ENCODE assay signal across 28 mouse cellular contexts in genomic region chr2:34038982-34039381, GRCm38 (mm10).
DNase-seq lines count a peak whose midpoint lies in the region; ATAC-seq and TF ChIP-seq lines count a peak whose summit lies in the region.
"Had no signal": no experiment of that assay in that cellular context is flagged by ENCODE, and none has a peak within 500 bp of the region (broad histone marks: within the 10 kb centered on the region; RNA-seq: fewer than 3 reads in every experiment).

No protein-coding gene starts in this region.

- peaks cover under 1% of the 10 kb centered on the region; the same call in 1 of the 2 replicates for H3K4me1 ChIP-seq in hindbrain, embryonic 14.5 days (replicated peaks; ENCODE audit: control insufficient read depth, insufficient read depth, low read length)
- no peaks in the 10 kb centered on the region for H3K4me1 ChIP-seq in hindbrain, postnatal 0 days (ENCODE audit: insufficient read depth, low read length)
- H3K4me1 ChIP-seq in embryonic facial prominence, embryonic 10.5 days, result peaks cover 19% of the 10 kb centered on the region
- peaks cover 9% of the 10 kb centered on the region; the same call in 1 of the 2 replicates for H3K4me1 ChIP-seq in hindbrain, embryonic 15.5 days (replicated peaks)
- H3K4me1 ChIP-seq in midbrain, embryonic 16.5 days (ENCODE audit: control insufficient read depth, insufficient read depth, low read length), result peaks cover 2% of the 10 kb centered on the region; the same call in 1 of the 2 replicates
- H3K4me1 ChIP-seq in kidney, embryonic 14.5 days (ENCODE audit: control insufficient read depth, insufficient read depth, low read length), result 0 out of 2 replicates have a peak, but pooled peaks cover 3% of the 10 kb centered on the region
- H3K4me1 ChIP-seq: forebrain, embryonic 12.5 days; liver, embryonic 12.5 days had no signal

- no peak for TF ChIP-seq CTCF in hindbrain, postnatal 0 days (IDR thresholded peaks at IDR 0.05; ENCODE audit: low read depth)

- peak overlapping the region; percentile 52; the same call in 1 of the 2 replicates for H3K27ac ChIP-seq in hindbrain, embryonic 14.5 days
- H3K27ac ChIP-seq in hindbrain, postnatal 0 days, result no peak overlapping the region
- H3K27ac ChIP-seq in embryonic facial prominence, embryonic 10.5 days (replicated peaks), result 0 out of 2 replicates have a peak overlapping the region, but pooled peaks have one; percentile 45
- peak overlapping the region; percentile 29; the same call in 1 of the 2 replicates for H3K27ac ChIP-seq in hindbrain, embryonic 15.5 days (replicated peaks)
- 0 out of 2 replicates have a peak overlapping the region, but pooled peaks have one; percentile 39 for H3K27ac ChIP-seq in midbrain, embryonic 16.5 days (ENCODE audit: low read length)
- H3K27ac ChIP-seq in kidney, embryonic 14.5 days (ENCODE audit: low read depth, low read length), result no peak overlapping the region
- H3K27ac ChIP-seq: forebrain, embryonic 12.5 days; gastrocnemius, adult 2 months; liver, embryonic 12.5 days; neural tube, embryonic 15.5 days had no signal

- no peaks in the 10 kb centered on the region for H3K27me3 ChIP-seq in hindbrain, embryonic 14.5 days (ENCODE audit: control insufficient read depth, insufficient read depth, low read length)
- H3K27me3 ChIP-seq in hindbrain, postnatal 0 days (ENCODE audit: insufficient read depth, low read length), result no peaks in the 10 kb centered on the region
- H3K27me3 ChIP-seq in embryonic facial prominence, embryonic 10.5 days (replicated peaks; ENCODE audit: low read depth, poor library complexity, severe bottlenecking), result 0 out of 2 replicates have a peak, but pooled peaks cover 6% of the 10 kb centered on the region
- H3K27me3 ChIP-seq in hindbrain, embryonic 15.5 days, result no peaks in the 10 kb centered on the region
- no peaks in the 10 kb centered on the region for H3K27me3 ChIP-seq in midbrain, embryonic 16.5 days (ENCODE audit: control insufficient read depth, insufficient read depth, low read depth, low read length)
- no peaks in the 10 kb centered on the region; the same call in 1 of the 2 replicates for H3K27me3 ChIP-seq in kidney, embryonic 14.5 days (ENCODE audit: control insufficient read depth, insufficient read depth, low read length)
- H3K27me3 ChIP-seq: liver, embryonic 12.5 days; neural tube, embryonic 15.5 days had no signal

- WGBS in hindbrain, embryonic 14.5 days, result 62% methylated on average over 8 of the region's 8 CpGs
- 63% methylated on average over 8 of the region's 8 CpGs for WGBS in hindbrain, postnatal 0 days
- WGBS in embryonic facial prominence, embryonic 10.5 days, result 48% methylated on average over 8 of the region's 8 CpGs
- 50% methylated on average over 8 of the region's 8 CpGs for WGBS in hindbrain, embryonic 15.5 days
- 46% methylated on average over 8 of the region's 8 CpGs for WGBS in midbrain, embryonic 16.5 days
- 52% methylated on average over 8 of the region's 8 CpGs for WGBS in kidney, embryonic 14.5 days

- no peak overlapping the region for H3K4me3 ChIP-seq in hindbrain, embryonic 14.5 days (replicated peaks; ENCODE audit: low read length)
- H3K4me3 ChIP-seq in hindbrain, postnatal 0 days (ENCODE audit: low read length), result no peak overlapping the region
- no peak overlapping the region for H3K4me3 ChIP-seq in embryonic facial prominence, embryonic 10.5 days
- no peak overlapping the region for H3K4me3 ChIP-seq in hindbrain, embryonic 15.5 days
- H3K4me3 ChIP-seq in midbrain, embryonic 16.5 days (ENCODE audit: low read depth, low read length), result no peak overlapping the region
- no peak overlapping the region for H3K4me3 ChIP-seq in kidney, embryonic 14.5 days (ENCODE audit: low read length)
- H3K4me3 ChIP-seq: erythroblast, embryonic 14.5 days; forebrain, embryonic 12.5 days; gastrocnemius, adult 2 months; liver, embryonic 12.5 days; neural tube, embryonic 15.5 days had no signal

- ATAC-seq in hindbrain, embryonic 14.5 days (ENCODE audit: low FRiP score), result no peak
- no peak for ATAC-seq in hindbrain, postnatal 0 days
- no peak for ATAC-seq in hindbrain, embryonic 15.5 days (ENCODE audit: low FRiP score, low read depth)
- ATAC-seq in midbrain, embryonic 16.5 days, result no peak
- no peak for ATAC-seq in frontal cortex, adult (ENCODE audit: low TSS enrichment)
- ATAC-seq in kidney, embryonic 14.5 days (ENCODE audit: low FRiP score, low TSS enrichment), result no peak
- ATAC-seq: CD4-positive, CD25-positive, alpha-beta regulatory T cell, adult 4 months; liver, embryonic 12.5 days; liver, postnatal 0 days had no signal

- no peak overlapping the region for H3K4me2 ChIP-seq in hindbrain, embryonic 14.5 days (replicated peaks)
- H3K4me2 ChIP-seq in hindbrain, postnatal 0 days (ENCODE audit: low read depth, low read length), result no peak overlapping the region
- no peak overlapping the region for H3K4me2 ChIP-seq in hindbrain, embryonic 15.5 days
- H3K4me2 ChIP-seq in midbrain, embryonic 16.5 days (ENCODE audit: low read length), result no peak overlapping the region
- no peak overlapping the region for H3K4me2 ChIP-seq in kidney, embryonic 14.5 days (replicated peaks; ENCODE audit: low read depth, low read length)
- H3K4me2 ChIP-seq: forebrain, embryonic 12.5 days; heart, embryonic 11.5 days; liver, embryonic 12.5 days; neural tube, embryonic 15.5 days had no signal

- no peak for DNase-seq in hindbrain, embryonic 14.5 days (ENCODE audit: low spot score)
- DNase-seq in hindbrain, postnatal 0 days (ENCODE audit: low spot score), result no peak
- peak; percentile 43 for DNase-seq in embryonic facial prominence, embryonic 10.5 days (ENCODE audit: low spot score)
- DNase-seq: adrenal gland, postnatal 14 days; cerebellum, adult 11-12 months; cerebellum, adult 9-11 months; embryo, embryonic 11 days; gastrocnemius, adult 2 months; gastrocnemius, postnatal 36 days; heart, adult 18-20 months; heart, postnatal 36 days; kidney, adult 18-20 months; kidney, postnatal 36 days; liver, postnatal 0 days; lung, postnatal 36 days; retina, postnatal 1 day; right cerebral cortex, postnatal 14 days; thymus, postnatal 4 days had no signal

- no peaks in the 10 kb centered on the region for H3K9me3 ChIP-seq in hindbrain, embryonic 14.5 days (ENCODE audit: control insufficient read depth, low read length)
- no peaks in the 10 kb centered on the region for H3K9me3 ChIP-seq in hindbrain, postnatal 0 days (ENCODE audit: low read length)
- no peaks in the 10 kb centered on the region for H3K9me3 ChIP-seq in embryonic facial prominence, embryonic 10.5 days
- no peaks in the 10 kb centered on the region for H3K9me3 ChIP-seq in hindbrain, embryonic 15.5 days
- H3K9me3 ChIP-seq in midbrain, embryonic 16.5 days (replicated peaks; ENCODE audit: control insufficient read depth, low read length, poor library complexity, severe bottlenecking), result no peaks in the 10 kb centered on the region
- no peaks in the 10 kb centered on the region for H3K9me3 ChIP-seq in kidney, embryonic 14.5 days (ENCODE audit: control insufficient read depth, low read length)
- H3K9me3 ChIP-seq: forebrain, embryonic 12.5 days; liver, embryonic 12.5 days; neural tube, embryonic 15.5 days had no signal

- H3K9ac ChIP-seq in hindbrain, embryonic 14.5 days, result no peak overlapping the region
- H3K9ac ChIP-seq in hindbrain, postnatal 0 days (replicated peaks; ENCODE audit: low read length), result no peak overlapping the region
- no peak overlapping the region for H3K9ac ChIP-seq in hindbrain, embryonic 15.5 days
- no peak overlapping the region for H3K9ac ChIP-seq in midbrain, embryonic 16.5 days (ENCODE audit: low read depth, low read length)
- no peak overlapping the region for H3K9ac ChIP-seq in kidney, embryonic 14.5 days (ENCODE audit: low read depth, low read length)
- H3K9ac ChIP-seq: forebrain, embryonic 12.5 days; liver, embryonic 12.5 days; liver, postnatal 0 days; neural tube, embryonic 15.5 days had no signal

- H3K36me3 ChIP-seq in hindbrain, embryonic 14.5 days (replicated peaks; ENCODE audit: control insufficient read depth, insufficient read depth), result no peaks in the 10 kb centered on the region
- no peaks in the 10 kb centered on the region for H3K36me3 ChIP-seq in hindbrain, postnatal 0 days (ENCODE audit: insufficient read depth, low read length)
- no peaks in the 10 kb centered on the region for H3K36me3 ChIP-seq in embryonic facial prominence, embryonic 10.5 days (replicated peaks)
- no peaks in the 10 kb centered on the region for H3K36me3 ChIP-seq in hindbrain, embryonic 15.5 days
- H3K36me3 ChIP-seq in midbrain, embryonic 16.5 days (ENCODE audit: control insufficient read depth, insufficient read depth, low read length), result no peaks in the 10 kb centered on the region
- H3K36me3 ChIP-seq in kidney, embryonic 14.5 days (ENCODE audit: control insufficient read depth, insufficient read depth, low read length), result no peaks in the 10 kb centered on the region
- H3K36me3 ChIP-seq: forebrain, embryonic 12.5 days; liver, embryonic 12.5 days; neural tube, embryonic 15.5 days had no signal

Comparison
In these comparisons a context has a peak if more than half of its experiments do, and no peak if none do; other contexts are left out.
1. H3K27ac ChIP-seq: peak in hindbrain, embryonic 14.5 days (single experiment), embryonic facial prominence, embryonic 10.5 days (single experiment), hindbrain, embryonic 15.5 days (single experiment) and midbrain, embryonic 16.5 days (single experiment); none in hindbrain, postnatal 0 days (single experiment) and kidney, embryonic 14.5 days (single experiment).